Mouse (Mus musculus): ENCODE results near the gene Pigo.

Gene Pigo

DNA sequence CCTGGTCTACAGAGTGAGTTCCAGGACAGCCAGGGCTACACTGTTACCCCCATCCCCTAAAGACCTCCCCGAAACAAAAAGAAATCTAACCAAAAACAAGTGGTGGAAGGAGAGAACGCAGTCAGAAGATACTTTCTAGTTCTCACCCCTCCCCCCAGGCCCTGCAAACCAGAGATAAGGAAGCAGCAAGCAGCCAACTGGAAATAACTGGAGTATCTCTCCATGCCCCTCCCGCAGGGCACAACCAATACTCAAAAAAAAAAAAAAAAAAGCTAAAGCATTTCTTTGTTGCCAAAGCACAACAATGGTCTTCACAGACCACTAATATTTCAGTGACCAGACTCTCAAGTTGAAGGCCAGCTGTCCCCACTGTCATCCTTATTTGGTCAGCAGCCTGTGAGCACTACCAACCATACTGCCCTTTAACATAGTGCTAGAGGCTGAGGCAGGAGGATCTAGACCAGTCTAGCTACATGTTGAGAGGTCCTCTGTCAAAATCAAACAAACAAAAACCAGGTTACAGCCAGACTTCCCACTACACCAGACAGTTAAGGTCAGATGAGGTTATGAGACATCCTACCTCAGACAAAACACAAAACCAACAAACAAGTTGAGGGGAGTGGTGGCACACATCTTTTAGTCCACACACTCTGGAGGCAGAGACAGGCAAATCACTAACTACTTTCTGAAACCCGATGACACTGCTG, 12.4 kb upstream of the Pigo start:
- no peak for DNase-seq (ENCODE audit: low spot score)

DNA sequence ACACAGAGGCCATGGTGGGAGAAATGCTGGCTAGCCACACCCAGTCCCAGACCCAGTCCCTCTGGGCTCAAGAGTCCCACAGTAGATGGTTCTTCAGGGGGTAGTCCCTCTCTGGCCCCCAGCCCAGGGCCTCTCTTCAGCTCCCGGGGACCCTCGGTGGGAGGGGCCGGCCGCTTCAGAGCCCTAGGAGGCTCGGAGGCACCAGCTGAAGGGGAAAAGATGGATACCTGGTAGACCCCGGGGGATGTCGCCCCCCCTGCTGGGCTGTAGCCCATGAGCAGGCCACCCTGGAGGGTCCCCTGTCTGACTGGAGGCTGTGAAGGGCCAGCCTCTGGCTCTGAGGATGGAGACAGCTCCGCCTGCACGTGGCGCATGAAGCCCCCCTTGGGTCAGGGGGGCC, 10.7 kb upstream of the Pigo start:
- DNase-seq (ENCODE audit: low spot score) = no peak

DNA sequence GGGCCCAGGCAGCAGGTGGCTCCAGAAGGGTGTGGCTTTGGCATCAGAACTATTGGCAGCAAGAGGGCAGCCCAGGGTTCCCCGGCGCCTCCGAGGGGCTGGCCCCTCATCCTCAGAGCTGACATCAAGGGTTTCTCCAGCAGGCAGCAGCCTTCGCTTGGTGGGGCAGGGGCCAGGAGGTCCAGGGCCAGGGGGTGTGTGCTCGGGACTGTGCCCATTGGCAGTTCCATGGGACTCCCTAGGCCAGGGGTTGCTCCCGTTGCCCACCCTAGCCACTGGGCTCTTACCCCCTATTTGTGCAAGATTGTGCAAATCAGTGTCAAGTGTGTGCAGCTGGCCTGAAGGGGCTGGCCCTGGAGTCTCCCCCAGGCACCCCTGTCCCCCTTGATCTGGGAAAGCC, 10.2 kb upstream of the Pigo start:
- DNase-seq (ENCODE audit: low spot score) = no peak

- no peak for DNase-seq (ENCODE audit: low spot score)
Measured at GRCm38 (mm10) chr4:43033481-43033880, 7.9 kb upstream of the Pigo start.

- DNase-seq (ENCODE audit: low spot score) = no peak
Measured at GRCm38 (mm10) chr4:43032501-43032900, 6.9 kb upstream of the Pigo start.

- DNase-seq (ENCODE audit: low spot score) = peak; percentile 92
Measured at GRCm38 (mm10) chr4:43031237-43031995, 5.8 kb upstream of the Pigo start, which contains the start of gene Stoml2. Stoml2 (minus strand) TSS chr4:43031710.

DNA sequence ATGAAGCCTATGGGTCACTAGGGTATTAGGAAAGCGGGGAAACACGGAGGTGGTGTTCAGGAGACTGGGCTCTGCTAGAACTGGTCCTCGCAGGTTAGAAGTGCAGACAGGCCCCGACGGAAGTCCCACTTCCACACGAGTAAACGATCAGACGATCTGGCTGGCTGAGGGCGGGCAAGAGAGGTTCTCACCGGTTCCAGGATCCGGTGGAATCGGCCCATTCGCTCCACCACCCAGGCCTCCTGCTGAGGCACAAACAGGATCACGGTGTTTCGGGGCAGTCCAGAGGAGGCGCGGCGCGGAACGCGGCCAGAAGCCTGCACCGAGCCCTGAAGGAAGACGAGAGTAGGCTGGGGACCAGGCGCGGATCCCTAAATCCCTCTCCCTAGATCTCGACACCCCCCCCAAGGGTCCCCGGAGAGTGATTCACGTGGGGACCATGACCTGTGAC, 5.2 kb upstream of the Pigo start:
- peak; percentile 68 for DNase-seq (ENCODE audit: low spot score)

GRCm38 (mm10) chr4:43030352-43030751, 4.7 kb upstream of the Pigo start:
- DNase-seq (ENCODE audit: low spot score) = no peak

DNA sequence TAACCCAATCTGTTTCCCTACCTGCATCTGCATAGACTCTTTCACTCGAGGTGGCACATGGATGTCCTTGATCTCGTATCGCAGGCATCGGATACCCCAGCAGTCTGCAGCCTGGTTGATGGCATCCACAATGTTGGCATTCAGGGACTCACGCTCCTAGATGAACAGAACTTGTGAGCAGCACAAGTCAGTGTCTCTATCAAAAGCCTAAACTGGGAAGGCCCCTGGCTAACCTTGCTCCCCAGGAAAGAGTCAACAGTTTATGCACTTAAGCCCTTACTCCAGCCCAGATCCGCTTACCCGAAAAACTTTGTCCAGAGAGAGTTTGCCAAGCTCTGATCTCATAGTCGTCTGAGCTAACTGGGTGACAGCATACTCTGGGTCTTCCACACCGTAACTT, 4.1 kb upstream of the Pigo start:
- no peak for DNase-seq (ENCODE audit: low spot score)

- no peak for DNase-seq (ENCODE audit: low spot score)
Measured at GRCm38 (mm10) chr4:43029121-43029520, 3.5 kb upstream of the Pigo start.

DNA sequence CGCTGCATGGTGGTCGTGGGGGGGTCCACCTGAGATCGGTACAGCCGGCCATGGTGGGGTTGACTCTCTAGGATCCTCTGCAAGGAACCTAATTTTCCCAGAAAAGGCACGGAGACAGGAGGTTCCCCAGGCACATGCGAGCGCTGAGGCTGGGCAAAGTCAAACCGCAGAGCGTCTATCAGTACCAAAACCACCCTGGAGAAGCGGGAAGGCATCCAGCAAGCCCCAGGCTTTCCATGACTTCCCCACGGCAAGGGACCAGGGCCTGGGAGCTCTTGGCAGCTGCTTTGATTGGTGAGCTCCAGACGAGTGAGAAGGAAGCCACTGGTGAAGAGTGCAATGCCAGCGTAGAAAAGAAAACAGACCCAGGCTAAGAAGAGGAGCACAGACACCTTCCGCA, 946 bp downstream of the Pigo start:
- DNase-seq (ENCODE audit: low spot score) = no peak

GRCm38 (mm10) chr4:43021341-43021740, 4.3 kb downstream of the Pigo start:
- DNase-seq (ENCODE audit: low spot score) = peak; percentile 79

DNA sequence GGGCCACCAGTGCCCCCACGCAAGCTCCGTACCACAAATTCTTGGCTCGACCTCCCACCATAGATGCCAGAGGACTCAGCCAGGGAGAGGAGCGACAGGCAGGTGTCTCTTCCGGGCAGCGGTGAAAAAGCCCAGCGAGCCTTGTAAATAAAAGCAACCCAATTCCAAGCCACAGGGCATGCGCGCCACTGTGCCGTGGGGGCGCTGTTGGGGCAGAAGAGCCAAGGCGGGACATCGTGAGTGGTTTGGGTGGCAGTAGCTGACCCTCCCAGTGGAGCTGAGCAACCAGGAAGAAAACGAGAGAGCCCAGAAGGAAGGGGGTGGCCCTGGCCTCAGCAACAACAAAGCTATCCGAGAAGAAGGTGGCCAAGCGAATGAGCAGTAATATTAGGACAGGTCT, 4.7 kb downstream of the Pigo start:
- no peak for DNase-seq (ENCODE audit: low spot score)

DNA sequence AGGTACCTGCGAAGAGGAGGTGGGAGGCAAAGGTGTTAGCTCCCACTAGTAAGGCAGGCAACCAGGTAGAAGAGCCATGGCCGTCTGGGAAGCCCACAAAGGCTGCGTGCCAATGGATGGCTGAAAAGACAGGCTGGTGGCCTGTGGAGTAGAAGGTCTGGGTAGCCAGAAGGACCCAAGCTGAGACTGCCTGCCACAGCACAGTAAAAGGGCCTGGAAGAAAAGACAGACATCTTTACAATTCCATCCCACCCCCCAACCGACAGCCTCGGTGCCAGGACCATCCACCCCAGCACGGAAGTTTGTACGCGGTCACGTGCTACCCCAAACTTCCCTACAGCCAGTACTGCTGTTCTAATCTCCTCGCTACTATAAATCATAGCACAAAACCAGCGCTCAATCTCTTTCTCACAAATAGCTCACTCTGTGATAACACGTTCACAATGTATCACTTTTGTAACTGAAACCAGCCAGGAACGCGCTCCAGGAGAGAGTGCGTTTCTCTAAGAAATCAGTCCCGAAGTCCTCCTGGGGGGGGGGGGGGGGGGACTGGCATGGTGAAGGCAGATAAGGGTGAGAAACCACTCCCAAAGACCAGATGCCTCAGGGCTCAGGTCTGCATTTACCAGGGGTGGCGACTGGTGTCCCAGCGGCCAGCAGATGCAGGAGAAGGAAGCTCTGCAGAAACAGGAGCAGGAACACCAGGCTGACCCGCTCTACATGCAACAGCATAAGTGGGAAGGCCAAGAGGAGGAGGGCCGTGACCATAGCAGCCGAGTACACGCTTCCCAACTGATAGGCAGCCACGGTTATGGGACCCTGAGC, 5.8 kb downstream of the Pigo start:
- DNase-seq (ENCODE audit: low spot score) = no peak

- no peak for DNase-seq (ENCODE audit: low spot score)
Measured at GRCm38 (mm10) chr4:43019176-43019575, 6.4 kb downstream of the Pigo start.

DNA sequence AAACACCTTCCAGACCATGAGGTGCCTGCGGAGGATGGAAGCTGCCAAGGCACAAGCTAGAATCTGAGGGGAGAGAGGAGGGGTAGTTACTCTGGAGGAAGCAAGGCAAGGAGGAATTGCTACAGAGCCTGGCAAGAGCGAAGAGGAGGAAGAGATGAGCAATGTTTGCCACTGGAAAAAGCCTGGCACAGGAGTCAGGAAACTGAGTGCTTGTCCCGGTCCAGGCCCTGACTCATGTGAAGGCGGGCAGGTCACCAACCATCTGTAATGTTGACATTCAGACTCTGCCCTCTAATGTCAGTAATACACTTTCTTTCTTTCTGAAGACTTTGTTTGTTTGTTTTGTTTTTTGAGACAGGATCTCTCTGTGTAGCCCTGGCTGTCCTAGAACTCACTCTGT, 7.5 kb downstream of the Pigo start:
- DNase-seq (ENCODE audit: low spot score) = no peak

DNA sequence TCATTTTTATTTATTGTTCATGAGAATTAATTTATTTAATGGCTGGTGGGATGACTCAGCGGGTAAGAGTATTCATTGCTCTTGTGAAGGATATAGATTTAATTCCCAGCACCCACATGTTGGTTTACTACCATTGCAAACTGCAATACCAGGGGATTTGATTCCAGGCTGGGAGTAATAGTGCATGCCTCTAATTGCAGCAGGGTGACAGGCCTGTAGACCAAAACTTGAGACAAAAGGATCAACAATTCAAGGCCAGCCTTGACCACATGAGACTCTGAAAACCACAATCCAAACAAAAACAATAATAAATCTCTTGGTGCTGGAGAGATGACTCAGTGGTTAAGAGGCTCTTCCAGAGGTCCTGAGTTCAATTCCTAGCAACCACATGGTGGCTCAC, 13.5 kb downstream of the Pigo start:
- DNase-seq (ENCODE audit: low spot score) = no peak

- DNase-seq (ENCODE audit: low spot score) = peak; percentile 87
Measured at GRCm38 (mm10) chr4:43010161-43011038, 15.2 kb downstream of the Pigo start, which contains the start of gene Fancg. Fancg (minus strand) TSS chr4:43010506.

DNA sequence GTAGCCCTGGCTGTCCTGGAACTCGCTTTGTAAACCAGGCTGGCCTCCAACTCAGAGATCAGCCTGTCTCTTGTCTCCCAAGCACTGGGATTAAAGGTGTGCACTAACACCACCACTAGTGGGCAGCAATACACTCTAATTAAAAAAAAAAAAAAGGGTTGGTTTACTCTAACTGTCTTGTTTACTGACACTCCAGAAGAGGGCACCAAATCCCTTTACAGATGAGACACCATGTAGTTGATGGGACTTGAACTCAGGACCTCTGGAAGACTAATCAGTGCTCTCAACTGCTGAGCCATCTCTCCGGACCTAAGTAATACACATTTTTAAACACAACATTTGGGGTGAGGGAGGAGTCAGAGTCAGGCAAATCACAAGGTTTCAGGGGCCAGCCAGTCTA, 19.9 kb downstream of the Pigo start:
- DNase-seq (ENCODE audit: low spot score) = no peak

- no peak for DNase-seq (ENCODE audit: low spot score)
Measured at GRCm38 (mm10) chr4:43004951-43005350, 20.7 kb downstream of the Pigo start.

DNA sequence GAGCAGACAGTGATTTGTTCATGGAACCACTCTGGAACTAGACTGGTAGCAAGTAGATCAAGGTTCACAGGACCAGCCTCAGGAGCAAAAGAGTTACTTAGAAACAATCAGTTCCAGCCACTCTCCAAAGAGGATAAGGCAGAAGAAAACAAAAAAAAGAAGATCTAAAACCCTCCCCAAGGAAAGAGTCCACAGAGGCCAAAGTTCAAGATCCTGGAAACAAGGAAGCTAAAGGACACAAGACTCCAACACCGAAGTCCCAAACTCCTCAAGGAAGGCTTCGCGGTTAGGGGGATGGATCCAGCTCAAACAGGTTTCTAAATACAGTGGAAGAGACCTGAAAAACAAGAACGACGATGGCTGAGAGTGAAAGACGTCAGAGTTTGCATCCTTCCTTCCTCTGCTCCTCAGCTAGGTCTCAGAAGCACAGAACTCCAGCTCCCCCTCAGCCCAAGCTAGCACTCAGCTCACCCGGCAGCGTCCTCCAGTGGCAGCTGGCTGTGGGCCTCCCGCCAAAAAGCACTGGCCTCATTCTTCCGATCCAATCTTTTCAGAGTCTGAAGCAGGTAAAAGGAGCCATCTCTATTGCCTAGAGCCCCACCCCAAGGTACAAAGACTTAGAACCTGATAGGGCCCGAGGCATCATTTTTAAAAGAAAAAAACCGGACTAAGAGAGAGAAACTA, 22.7 kb downstream of the Pigo start:
- peak; percentile 75 for DNase-seq (ENCODE audit: low spot score)

Data from testis, postnatal 10 days (tissue).